Mouse (Mus musculus): ENCODE measurements around the gene Muc3. TPM values are rescaled to one million over a fixed set of nuclear protein-coding genes. Genes with fewer than 3 reads are reported as not detected.

The Muc3 gene
- total RNA-seq, 2 experiments from 2014 or later, result not detected

DNA sequence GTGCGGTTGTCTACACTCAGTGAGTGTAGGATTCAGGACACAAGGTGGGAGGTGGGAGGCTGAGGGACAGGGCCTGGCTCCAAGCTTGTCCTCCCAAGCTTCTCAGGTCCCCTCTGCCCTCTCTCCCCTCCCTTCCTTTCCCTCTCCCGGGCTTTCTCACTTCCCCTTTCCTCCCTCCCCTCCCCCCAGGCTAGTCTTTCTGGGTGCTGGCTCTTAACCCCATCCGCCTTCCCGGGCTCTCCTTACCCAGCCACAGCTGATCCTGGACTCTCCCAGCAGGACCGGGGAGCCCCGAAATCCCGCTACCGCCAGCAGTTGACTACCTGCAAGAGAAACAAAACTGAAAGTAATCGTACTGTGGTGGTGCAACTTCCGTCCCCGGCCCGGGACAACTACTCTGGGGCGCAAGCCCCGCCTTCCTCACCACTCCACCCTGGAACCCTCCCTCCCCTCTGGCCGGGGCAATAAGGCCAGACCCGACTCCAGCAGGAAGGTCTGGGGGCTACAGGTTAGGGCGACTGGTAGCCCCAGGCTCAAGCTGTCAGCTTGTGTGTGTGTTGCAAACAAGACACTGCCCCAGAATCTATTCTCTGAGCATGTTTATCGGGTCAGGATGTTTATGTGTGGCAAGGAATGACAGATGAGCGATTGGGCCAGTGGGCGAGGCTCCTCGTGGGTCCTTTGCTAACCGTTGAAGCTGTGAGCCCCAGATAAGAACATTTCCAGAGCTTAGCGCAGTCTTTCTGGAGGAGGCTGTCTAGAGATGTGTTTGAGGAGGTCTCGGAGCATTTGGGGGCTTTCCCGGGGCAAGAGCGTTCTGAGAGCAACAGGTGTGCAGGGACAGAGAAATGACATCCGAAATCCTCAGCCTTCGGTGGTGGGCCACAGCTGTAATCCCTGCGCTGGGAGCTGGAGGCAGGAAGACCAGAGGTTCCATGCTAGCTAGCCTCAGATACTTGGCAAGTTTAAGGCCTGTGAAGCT, 33.0 kb downstream of the Muc3 start, which contains the start of gene Trim56:
Gene Trim56 (minus strand): TSS at position 344 of the 982 bp plus-strand sequence.
- peak in 1 of 2 experiments; percentile 8 for DNase-seq (ENCODE audit: low spot score in 2 of 2)
- H3K4me3 ChIP-seq, result peak within 1 kb of the TSS; percentile 58
- peak within 1 kb of the TSS; percentile 72 for H3K27ac ChIP-seq
- no peak for TF ChIP-seq CTCF (conservative IDR thresholded peaks at IDR 0.05)

- no peak overlapping the region; the same call in 1 of the 2 replicates for H3K4me3 ChIP-seq
- TF ChIP-seq CTCF (conservative IDR thresholded peaks at IDR 0.05), result no peak
- no peak for DNase-seq (ENCODE audit: low spot score in 2 of 2)
- H3K27ac ChIP-seq, result peak overlapping the region; percentile 72; the same call in 1 of the 2 replicates
These were observed 34.1 kb downstream of the Muc3 start for GRCm38 (mm10) chr5:137114891-137115561.

DNA sequence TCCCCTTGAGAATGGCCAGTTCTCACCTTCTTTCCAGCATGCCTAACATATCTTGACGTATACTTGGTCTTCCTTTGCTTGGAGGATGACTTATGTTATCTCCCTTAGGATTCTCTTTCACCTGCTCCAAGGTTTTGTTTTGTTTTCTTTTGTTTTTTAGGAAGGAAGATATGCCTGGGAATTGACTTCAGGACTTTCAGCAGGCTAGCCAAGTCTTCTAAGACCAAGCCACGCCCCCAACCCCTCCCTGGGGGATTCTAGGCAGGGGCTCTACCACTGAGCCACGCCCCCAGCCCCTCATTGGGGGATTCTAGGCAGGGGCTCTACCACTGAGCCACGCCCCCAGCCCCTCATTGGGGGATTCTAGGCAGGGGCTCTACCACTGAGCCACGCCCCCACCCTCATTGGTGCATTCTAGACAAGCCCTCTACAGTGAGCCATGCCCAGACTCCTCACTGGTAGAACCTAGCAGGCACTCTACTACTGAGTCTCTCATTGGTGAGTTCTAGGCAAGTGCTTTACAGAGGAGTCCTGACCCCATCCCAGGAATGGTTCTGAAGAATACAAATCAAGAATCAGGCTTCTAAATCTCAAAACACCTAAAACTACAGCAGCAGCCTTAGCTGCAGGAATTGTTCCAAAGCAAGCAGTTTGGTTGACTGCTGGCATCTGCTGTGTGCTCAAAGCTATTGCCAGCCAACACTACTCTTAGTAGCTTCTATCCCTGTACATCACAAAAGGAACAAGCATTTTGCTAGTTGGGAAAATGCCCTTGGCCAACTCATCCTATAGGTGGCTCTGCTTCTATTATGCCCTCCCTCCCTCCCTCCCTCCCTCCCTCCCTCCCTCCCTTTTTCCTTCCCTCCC, 37.3 kb downstream of the Muc3 start:
- peak in 1 of 2 experiments; percentile 19 for DNase-seq (ENCODE audit: low spot score in 2 of 2)

DNA sequence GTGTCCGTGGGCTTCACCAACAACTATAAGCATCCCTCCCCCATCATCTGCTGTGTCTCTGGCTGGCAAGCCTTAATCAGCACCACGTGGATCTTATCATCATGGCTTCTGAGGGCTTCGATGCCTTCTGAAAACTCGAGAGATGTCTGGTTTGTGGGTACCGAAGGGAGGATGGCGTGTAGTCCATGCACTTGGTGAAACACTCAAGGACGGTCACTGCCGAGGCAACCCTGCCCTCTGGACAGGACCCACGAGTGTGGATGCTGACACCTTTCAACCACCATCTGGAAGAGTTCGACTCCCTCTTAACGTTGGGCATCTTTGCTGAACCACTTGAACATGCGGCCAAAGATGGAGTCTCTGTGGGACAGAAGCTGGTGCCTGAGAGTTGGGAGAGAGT, 38.3 kb downstream of the Muc3 start:
- no peak for TF ChIP-seq CTCF (conservative IDR thresholded peaks at IDR 0.05)
- DNase-seq (ENCODE audit: low spot score in 2 of 2), result no peak
- no peak overlapping the region for H3K4me3 ChIP-seq
- H3K27ac ChIP-seq, result no peak overlapping the region

More for the DNA sequence above, 37.3 kb downstream of the Muc3 start:
- Histone ChIP-seq H3K27ac (no peak overlapping the region), H3K4me3 (no peak overlapping the region)
- peak; percentile 29 for TF ChIP-seq CTCF (conservative IDR thresholded peaks at IDR 0.05)

DNA sequence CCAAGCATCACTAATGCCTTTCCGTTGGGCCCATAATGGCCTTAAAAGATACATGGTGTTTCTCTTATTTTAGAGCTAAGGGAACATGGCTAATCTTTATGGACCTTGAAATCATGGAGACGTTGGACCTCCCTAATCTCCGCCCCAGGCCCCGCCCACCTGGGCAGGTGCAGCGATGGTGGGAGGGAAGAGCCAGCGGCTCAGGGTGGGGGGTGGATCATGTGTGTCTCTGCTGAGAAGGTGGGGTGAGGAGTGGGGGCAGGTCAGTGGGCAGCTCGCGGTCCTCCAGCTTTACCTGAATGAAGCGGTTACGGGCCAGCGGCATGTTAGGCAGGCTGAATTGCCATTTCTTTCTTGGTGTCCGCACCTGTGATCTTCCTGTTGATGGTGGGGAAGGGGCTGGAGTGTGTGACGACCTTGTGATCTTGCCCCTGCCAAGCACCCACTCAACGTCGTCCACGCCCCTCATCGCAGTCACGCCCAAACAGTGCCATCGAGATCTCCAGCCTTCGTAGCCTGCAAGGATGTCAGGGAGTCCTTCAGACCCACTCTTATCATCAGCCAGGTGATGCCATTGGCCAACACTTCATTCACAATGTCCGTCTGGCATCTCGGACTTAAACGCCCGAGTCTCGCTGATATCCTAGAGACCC, 39.1 kb downstream of the Muc3 start:
- H3K4me3 ChIP-seq, result no peak overlapping the region
- no peak for DNase-seq (ENCODE audit: low spot score in 2 of 2)
- no peak for TF ChIP-seq CTCF (conservative IDR thresholded peaks at IDR 0.05)
- H3K27ac ChIP-seq, result no peak overlapping the region

- no peak for TF ChIP-seq CTCF (conservative IDR thresholded peaks at IDR 0.05)
- H3K4me3 ChIP-seq, result no peak overlapping the region
- H3K27ac ChIP-seq, result no peak overlapping the region
- DNase-seq (ENCODE audit: low spot score in 2 of 2), result no peak
These were observed 41.0 kb downstream of the Muc3 start for GRCm38 (mm10) chr5:137108111-137108510.

- TF ChIP-seq CTCF (conservative IDR thresholded peaks at IDR 0.05), result no peak
- H3K4me3 ChIP-seq, result no peak overlapping the region
- no peak overlapping the region for H3K27ac ChIP-seq
- DNase-seq (ENCODE audit: low spot score in 2 of 2), result no peak
These were observed 41.5 kb downstream of the Muc3 start for GRCm38 (mm10) chr5:137107670-137108069.

DNA sequence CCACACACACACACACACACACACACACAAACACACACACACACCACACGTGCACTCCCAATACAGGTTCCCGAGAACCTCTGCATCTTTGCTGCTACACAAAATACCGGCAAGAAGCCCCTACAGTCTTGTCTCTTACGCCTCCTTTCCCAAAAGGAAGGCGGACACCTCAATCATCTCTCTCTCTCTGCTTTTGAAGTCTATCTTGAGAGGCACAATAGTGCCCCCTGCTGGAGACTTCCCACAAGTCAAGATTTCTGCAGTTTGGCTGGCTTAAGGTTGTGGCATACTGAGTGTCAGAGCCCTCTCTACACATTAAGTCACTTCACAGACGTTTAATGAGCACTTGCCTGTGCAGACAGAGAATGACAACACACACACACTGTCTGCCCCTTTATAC, 42.1 kb downstream of the Muc3 start:
- Histone ChIP-seq H3K27ac (no peak overlapping the region), H3K4me3 (no peak overlapping the region)
- peak; percentile 95 for TF ChIP-seq CTCF (conservative IDR thresholded peaks at IDR 0.05)
- peak; percentile 68 to 88 for DNase-seq (ENCODE audit: low spot score in 2 of 2)

DNA sequence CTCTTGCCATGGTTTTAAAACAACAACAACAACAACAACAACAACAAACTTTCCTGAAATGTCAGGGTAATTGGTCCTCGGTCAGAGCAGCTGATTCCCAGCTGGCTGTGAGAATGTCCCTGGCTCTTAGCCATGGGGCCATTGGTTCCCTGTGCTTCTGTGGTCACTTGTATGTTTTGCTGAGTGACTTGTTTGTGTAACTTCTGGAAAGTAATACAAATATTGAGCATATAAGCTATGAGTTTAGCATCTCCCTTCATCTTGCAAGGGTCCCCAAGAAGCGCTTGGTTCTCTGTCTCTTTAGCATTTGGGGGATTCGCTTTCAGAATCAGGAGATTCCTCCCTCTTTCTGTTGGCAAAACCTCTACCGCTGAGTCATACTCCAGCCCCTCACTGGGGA, 42.7 kb downstream of the Muc3 start:
- H3K4me3 ChIP-seq, result no peak overlapping the region
- no peak for TF ChIP-seq CTCF (conservative IDR thresholded peaks at IDR 0.05)
- DNase-seq (ENCODE audit: low spot score in 2 of 2), result no peak

GRCm38 (mm10) chr5:137103969-137104368, 45.2 kb downstream of the Muc3 start:
- no peak for DNase-seq (ENCODE audit: low spot score in 2 of 2)
- Histone ChIP-seq H3K4me3 (no peak overlapping the region), H3K27ac (no peak overlapping the region)
- peak; percentile 49 for TF ChIP-seq CTCF (conservative IDR thresholded peaks at IDR 0.05)

More for the DNA sequence above, 42.7 kb downstream of the Muc3 start:
- no peak overlapping the region for H3K27ac ChIP-seq

- peak overlapping the region; percentile 12; the same call in 1 of the 2 replicates for H3K4me3 ChIP-seq
- DNase-seq (ENCODE audit: low spot score in 2 of 2), result peak; percentile 36 to 64
- no peak for TF ChIP-seq CTCF (conservative IDR thresholded peaks at IDR 0.05)
- peak overlapping the region; percentile 70 for H3K27ac ChIP-seq
These were observed 46.3 kb downstream of the Muc3 start for GRCm38 (mm10) chr5:137102575-137103522.

Data from layer of hippocampus, adult 2 months (tissue).